Mouse (Mus musculus) lung, embryonic 14.5 days (tissue): ENCODE measurements around the gene Camta1. TPM values are rescaled to one million over a fixed set of nuclear protein-coding genes. Genes with fewer than 3 reads are reported as not detected.

ENCODE experiments used
- ATAC-seq: fragments of 200-750 bp; cut with Nextera tagmentation; 2 replicates; pipeline ENCODE4 v1.8.0; 2017; ENCODE audit warnings: mild to moderate bottlenecking, moderate TSS enrichment, moderate library complexity; ENCODE audit not compliant: insufficient read depth
- DNase-seq: peaks from one replicate; pipeline ENCODE4 v3.0.0-alpha.2; 2015
- H3K27ac ChIP-seq: fragments of 300-500 bp; sonication (generic); 2 replicates; pipeline ENCODE4 v1.5.1; 2014; ENCODE audit warnings: low read depth, mild to moderate bottlenecking, moderate library complexity
- H3K27me3 ChIP-seq: fragments of 300-500 bp; sonication (generic); 2 replicates; pipeline ENCODE4 v1.6.1; 2014; ENCODE audit warnings: low read length, control low read depth; ENCODE audit not compliant: insufficient read depth
- H3K36me3 ChIP-seq: fragments of 300-500 bp; sonication (generic); 2 replicates; pipeline ENCODE4 v1.6.1; 2014; ENCODE audit warnings: control low read depth; ENCODE audit not compliant: insufficient read depth
- H3K4me1 ChIP-seq: fragments of 300-500 bp; sonication (generic); 2 replicates; pipeline ENCODE4 v1.6.1; 2014; ENCODE audit warnings: antibody characterized with exemption, control low read depth; ENCODE audit not compliant: insufficient read depth
- H3K4me2 ChIP-seq: fragments of 300-500 bp; sonication (generic); 2 replicates; pipeline ENCODE4 v1.6.1; 2014; ENCODE audit warnings: mild to moderate bottlenecking
- H3K4me3 ChIP-seq: fragments of 300-500 bp; sonication (generic); 2 replicates; pipeline ENCODE4 v1.5.1; 2014; ENCODE audit warnings: low read depth, low read length
- H3K9ac ChIP-seq: fragments of 300-500 bp; sonication (generic); 2 replicates; pipeline ENCODE4 v1.6.1; 2014
- H3K9me3 ChIP-seq: fragments of 300-500 bp; sonication (generic); 2 replicates; pipeline ENCODE4 v1.6.1; 2016; ENCODE audit warnings: low read depth, low read length, control low read depth
- CTCF ChIP-seq: IDR thresholded peaks from 2 replicates; pipeline ENCODE4 v1.5.1; 2016; ENCODE audit warnings: antibody characterized with exemption, low read depth
- WGBS: fragments of 180-500 bp; shearing (Covaris S2); extraction: QIAGEN DNeasy Blood & Tissue Kit; methylation state at CpG from one replicate; pipeline ENCODE4 v1.1.7; 2014; 5-methylcytosine and 5-hydroxymethylcytosine counted together
- polyA plus RNA-seq: library from polyadenylated mRNA; unstranded; fragments of >200 nt; fragmentation: Nextera tagmentation; extraction: Ambion mirVana; gene quantifications from 2 replicates; pipeline ENCODE4 v1.2.1, GENCODE M21; 2014

Camta1 gene
- polyA plus RNA-seq, 1 experiment from 2014 or later, result 87.5 TPM

DNA sequence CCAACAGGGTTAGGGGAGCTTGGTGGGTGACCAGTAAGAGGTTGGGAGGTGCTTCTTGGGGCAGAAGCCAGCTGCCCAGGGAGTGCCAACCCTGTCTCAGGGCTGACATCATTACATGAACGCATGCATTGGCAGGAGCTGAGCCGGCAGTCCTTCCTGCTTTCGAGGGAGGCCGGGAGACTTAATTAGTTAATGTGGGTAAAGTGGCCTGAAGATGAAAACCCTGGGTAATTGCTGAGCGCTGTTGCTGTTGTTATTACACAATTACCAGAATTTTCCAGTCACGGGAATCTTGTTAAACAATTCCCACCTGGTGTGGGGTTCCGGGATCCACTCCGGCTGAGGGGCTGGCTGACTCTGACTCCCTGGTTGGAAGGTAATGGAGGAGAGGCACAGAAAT, 689.1 kb downstream of the Camta1 start:
- no peak for DNase-seq

GRCm38 (mm10) chr4:151171117-151171516, 690.6 kb downstream of the Camta1 start:
- WGBS, result 50% methylated on average over 3 of the region's 3 CpGs
- H3K9me3 ChIP-seq, result no peaks in the 10 kb centered on the region
- H3K4me2 ChIP-seq, result peak overlapping the region; percentile 43; the same call in 1 of the 2 replicates
- ATAC-seq (peak; percentile 50; the same call in 1 of the 2 replicates), DNase-seq (peak; percentile 13)
- TF ChIP-seq CTCF, result no peak
- H3K27ac ChIP-seq, result peak overlapping the region; percentile 51; the same call in 1 of the 2 replicates
- no peaks in the 10 kb centered on the region for H3K27me3 ChIP-seq
- no peaks in the 10 kb centered on the region for H3K36me3 ChIP-seq
- peaks cover 8% of the 10 kb centered on the region for H3K4me1 ChIP-seq
- H3K4me3 ChIP-seq, result no peak overlapping the region
- H3K9ac ChIP-seq, result no peak overlapping the region

More for the DNA sequence above, 689.1 kb downstream of the Camta1 start:
- Histone ChIP-seq H3K36me3 (no peaks in the 10 kb centered on the region), H3K4me1 (peaks cover 14% of the 10 kb centered on the region), H3K27me3 (no peaks in the 10 kb centered on the region), H3K9ac (no peak overlapping the region), H3K4me2 (no peak overlapping the region), H3K4me3 (no peak overlapping the region), H3K9me3 (no peaks in the 10 kb centered on the region), H3K27ac (no peak overlapping the region)
- WGBS, result 81% methylated on average over 8 of the region's 8 CpGs
- no peak for TF ChIP-seq CTCF
- no peak for ATAC-seq

- H3K4me2 ChIP-seq, result peak overlapping the region; percentile 43
- 20% methylated on average over 18 of the region's 18 CpGs for WGBS
- peaks cover 9% of the 10 kb centered on the region for H3K4me1 ChIP-seq
- no peak overlapping the region for H3K9ac ChIP-seq
- peak; percentile 84 for ATAC-seq
- TF ChIP-seq CTCF, result peak; percentile 41
- no peak overlapping the region; the same call in 1 of the 2 replicates for H3K27ac ChIP-seq
- peak; percentile 83 for DNase-seq
- no peaks in the 10 kb centered on the region for H3K9me3 ChIP-seq
- H3K4me3 ChIP-seq, result no peak overlapping the region
- no peaks in the 10 kb centered on the region for H3K36me3 ChIP-seq
- H3K27me3 ChIP-seq, result no peaks in the 10 kb centered on the region
Observed at GRCm38 (mm10) chr4:151170658-151171057, 691.0 kb downstream of the Camta1 start.

- TF ChIP-seq CTCF, result no peak
- 80% methylated on average over 6 of the region's 6 CpGs for WGBS
- no peak for DNase-seq
- no peak overlapping the region for H3K4me3 ChIP-seq
- no peak overlapping the region for H3K27ac ChIP-seq
- H3K9ac ChIP-seq, result no peak overlapping the region
- no peaks in the 10 kb centered on the region for H3K27me3 ChIP-seq
- H3K4me2 ChIP-seq, result no peak overlapping the region
- no peak for ATAC-seq
- H3K9me3 ChIP-seq, result no peaks in the 10 kb centered on the region
- no peaks in the 10 kb centered on the region for H3K36me3 ChIP-seq
- H3K4me1 ChIP-seq, result peaks cover 12% of the 10 kb centered on the region
Observed at GRCm38 (mm10) chr4:151166969-151167368, 694.7 kb downstream of the Camta1 start.

DNA sequence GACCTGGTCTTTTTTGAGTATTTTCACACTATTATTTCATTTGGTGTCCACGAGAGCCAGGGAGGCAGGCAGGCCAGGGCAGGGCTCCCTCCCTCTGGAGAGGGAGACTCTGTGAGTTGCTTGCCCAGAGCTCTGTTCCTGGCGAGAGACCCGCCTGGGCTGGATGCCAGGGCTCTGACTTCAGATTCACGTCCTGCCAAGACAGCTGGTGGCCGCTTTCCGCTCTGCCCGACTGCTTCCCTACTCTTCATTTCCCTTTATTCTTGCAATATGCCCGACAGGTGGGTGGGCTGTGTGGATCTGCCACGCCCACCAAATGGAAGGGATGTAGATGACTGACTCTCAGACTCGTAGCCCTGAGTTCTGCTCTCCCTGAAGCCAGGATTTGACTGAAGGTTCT, 696.1 kb downstream of the Camta1 start:
- Histone ChIP-seq H3K4me3 (no peak overlapping the region), H3K27me3 (no peaks in the 10 kb centered on the region), H3K27ac (no peak overlapping the region), H3K9ac (no peak overlapping the region), H3K36me3 (no peaks in the 10 kb centered on the region), H3K4me1 (peaks cover 12% of the 10 kb centered on the region; the same call in 1 of the 2 replicates), H3K9me3 (no peaks in the 10 kb centered on the region), H3K4me2 (no peak overlapping the region)
- TF ChIP-seq CTCF, result no peak
- ATAC-seq, result peak; percentile 52; the same call in 1 of the 2 replicates
- 6% methylated on average over 10 of the region's 10 CpGs for WGBS
- peak; percentile 91 for DNase-seq

DNA sequence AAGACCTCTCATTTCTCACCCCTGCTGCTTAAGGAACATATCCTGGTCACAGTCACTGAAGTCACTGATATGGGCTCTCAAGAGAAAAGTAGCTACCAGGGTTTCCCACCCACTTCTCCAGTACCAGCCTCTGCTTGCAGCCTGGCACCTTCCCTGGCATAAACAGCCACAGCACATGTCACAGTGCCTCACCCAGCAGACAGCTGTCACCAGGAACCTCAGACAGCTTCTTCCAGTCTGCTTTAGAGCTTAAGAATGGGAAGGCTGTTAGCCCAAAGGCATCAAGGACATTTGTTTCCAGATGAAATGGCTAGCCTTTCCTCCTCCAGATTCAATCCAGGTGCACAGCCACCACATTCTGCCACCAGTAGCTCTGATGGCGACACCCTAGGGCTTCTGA, 697.4 kb downstream of the Camta1 start:
- H3K27ac ChIP-seq, result no peak overlapping the region
- peaks cover 6% of the 10 kb centered on the region; the same call in 1 of the 2 replicates for H3K4me1 ChIP-seq
- no peaks in the 10 kb centered on the region for H3K36me3 ChIP-seq
- TF ChIP-seq CTCF, result no peak
- H3K4me2 ChIP-seq, result no peak overlapping the region
- ATAC-seq, result no peak
- no peaks in the 10 kb centered on the region for H3K9me3 ChIP-seq
- no peak overlapping the region for H3K9ac ChIP-seq
- no peak for DNase-seq
- H3K27me3 ChIP-seq, result no peaks in the 10 kb centered on the region
- WGBS, result 43% methylated on average over 1 of the region's 1 CpGs
- no peak overlapping the region for H3K4me3 ChIP-seq

DNA sequence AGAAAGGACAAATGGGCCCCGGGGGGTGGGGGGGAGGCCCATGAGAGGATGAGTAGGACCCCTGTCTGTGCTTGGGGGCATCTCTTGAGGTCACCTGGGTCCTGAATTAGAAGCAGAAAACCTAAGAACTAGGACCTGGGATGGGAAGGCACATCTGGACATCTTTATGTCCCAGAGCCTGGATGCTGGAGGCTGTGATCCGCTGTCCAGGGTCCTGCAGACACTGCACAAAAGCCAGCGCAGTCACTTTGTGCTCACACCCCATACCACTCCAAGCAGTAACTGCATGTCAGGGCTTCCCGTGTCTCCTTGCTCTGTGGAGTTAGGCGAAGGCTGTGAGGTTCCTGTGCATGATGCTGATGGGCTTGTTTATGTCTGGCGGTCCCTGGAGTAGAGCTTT, 699.8 kb downstream of the Camta1 start:
- DNase-seq (peak; percentile 71), ATAC-seq (no peak)
- Histone ChIP-seq H3K36me3 (no peaks in the 10 kb centered on the region), H3K9me3 (no peaks in the 10 kb centered on the region), H3K4me3 (no peak overlapping the region), H3K27ac (no peak overlapping the region), H3K27me3 (no peaks in the 10 kb centered on the region), H3K9ac (no peak overlapping the region), H3K4me2 (no peak overlapping the region), H3K4me1 (0 out of 2 replicates have a peak, but pooled peaks cover 5% of the 10 kb centered on the region)
- TF ChIP-seq CTCF, result no peak
- WGBS, result 42% methylated on average over 6 of the region's 6 CpGs
